Mouse (Mus musculus): ENCODE measurements around the gene Cacna1i.

The Cacna1i gene

GRCm38 (mm10) chr15:80334766-80335165 lies 47.7 kb downstream of the Cacna1i start:
- DNase-seq (ENCODE audit: low spot score) = no peak

- no peak for DNase-seq (ENCODE audit: low spot score)
These were observed 48.2 kb downstream of the Cacna1i start for GRCm38 (mm10) chr15:80335196-80335595.

- DNase-seq (ENCODE audit: low spot score) = peak; percentile 36
These were observed 53.3 kb downstream of the Cacna1i start for GRCm38 (mm10) chr15:80340348-80340747.

DNA sequence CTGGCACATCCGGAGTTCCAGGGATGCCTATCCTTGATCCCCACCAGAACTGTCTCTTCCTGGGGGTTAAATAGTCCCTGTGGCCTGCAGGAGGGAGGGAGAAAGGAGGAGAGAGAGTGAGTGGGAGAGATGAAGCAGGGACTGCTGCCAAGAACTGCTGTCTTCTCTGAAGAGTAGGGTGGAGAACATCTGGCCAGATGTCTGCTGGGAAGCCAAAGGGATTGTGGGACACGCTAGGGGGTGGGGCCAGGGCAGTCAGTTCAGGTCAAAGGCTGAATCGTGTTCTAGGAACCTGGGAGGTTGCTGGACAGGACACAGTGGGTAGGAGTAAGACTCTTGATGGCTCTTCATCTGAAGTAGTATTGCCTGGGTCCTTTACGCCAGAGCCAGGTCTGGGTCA lies 55.4 kb downstream of the Cacna1i start:
- no peak for DNase-seq (ENCODE audit: low spot score)

DNA sequence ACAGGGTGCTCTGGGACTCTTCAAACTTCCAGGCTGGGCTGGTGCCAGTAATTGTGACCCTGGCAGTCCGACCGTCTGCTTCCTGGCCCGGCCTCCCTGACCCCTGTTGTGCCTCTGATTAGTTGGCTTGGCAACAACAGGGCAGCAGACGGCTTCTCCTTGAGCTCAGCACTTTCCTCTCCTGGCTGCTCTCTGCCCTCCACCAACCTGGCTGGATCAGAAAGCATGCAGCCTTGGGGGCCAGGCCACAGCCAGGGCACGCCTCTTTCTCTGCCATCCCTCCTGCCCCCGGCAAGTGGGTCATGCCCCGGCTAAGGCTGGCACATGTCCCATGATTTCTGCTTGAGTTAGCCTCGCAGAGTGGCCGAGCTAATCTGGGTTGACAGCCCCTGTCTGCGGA lies 56.0 kb downstream of the Cacna1i start:
- DNase-seq (ENCODE audit: low spot score) = no peak

DNA sequence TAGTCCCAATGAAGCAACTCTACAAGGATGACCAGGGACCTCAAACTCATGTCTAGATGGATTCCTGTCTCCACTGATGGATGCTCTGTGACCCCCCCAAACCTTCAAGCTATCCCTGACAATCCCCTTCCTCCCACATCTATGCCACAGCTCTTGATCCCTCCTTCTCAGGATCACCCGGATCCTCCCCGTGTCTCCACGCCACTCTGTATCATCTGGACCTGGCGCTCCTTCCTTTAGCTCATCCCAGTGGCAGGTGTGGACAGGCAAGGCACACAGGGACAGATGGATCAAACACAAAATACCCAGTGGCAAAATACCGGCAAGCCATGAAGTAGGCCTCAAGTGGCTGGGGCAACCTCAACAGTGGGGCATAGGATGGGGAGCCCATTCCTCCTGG lies 56.7 kb downstream of the Cacna1i start:
- DNase-seq (ENCODE audit: low spot score) = no peak

DNA sequence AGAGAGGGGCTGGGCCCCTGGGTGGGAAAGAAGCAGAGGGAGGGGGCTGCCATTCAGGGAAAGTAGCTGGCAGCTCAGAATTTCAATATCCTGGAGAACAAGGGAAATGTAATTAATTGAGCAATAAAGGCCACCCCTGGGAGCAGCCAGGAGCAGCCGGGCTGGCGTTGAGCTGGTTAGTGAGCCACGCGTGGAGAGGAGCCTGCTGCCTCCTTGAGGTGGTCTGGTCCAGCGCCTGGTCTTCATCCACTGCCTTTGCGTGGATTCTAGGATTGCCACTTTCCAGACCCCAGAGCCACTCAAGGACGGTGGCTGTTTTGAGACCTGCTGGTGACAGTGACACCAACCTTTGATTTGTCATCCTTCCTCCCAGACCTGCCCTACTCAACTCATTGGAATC lies 59.5 kb downstream of the Cacna1i start:
- no peak for DNase-seq (ENCODE audit: low spot score)

DNA sequence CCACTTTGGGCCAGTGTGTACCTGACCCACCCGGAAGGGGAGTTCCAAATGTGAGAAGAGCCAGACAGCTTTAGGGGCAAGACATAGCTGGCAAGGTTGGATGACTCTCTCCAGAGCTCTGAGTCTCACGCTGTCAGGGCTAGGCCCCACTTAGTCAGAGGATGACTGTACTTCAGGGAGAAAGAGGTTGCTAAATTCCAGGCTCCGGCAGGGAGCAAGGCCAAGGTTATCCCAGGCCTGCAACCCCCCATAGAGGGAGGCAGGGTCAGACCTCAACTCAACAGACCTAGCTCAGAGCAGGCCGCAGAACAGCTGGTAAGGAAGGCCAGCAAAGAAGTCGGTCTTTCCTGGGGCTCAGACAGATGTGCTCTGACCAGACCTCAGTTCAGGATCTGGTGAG lies 63.4 kb downstream of the Cacna1i start:
- no peak for DNase-seq (ENCODE audit: low spot score)

DNA sequence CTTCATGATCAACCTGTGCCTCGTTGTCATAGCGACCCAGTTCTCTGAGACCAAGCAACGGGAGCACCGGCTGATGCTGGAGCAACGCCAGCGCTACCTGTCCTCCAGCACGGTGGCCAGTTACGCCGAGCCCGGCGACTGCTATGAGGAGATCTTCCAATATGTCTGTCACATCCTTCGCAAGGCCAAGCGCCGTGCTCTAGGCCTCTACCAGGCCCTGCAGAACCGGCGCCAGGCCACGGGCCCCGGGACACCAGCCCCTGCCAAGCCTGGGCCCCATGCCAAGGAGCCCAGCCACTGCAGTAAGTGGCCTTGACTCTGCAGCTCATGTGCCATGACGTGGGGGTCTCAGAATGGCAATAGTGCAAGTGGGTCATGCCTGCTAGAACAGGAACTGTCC lies 71.8 kb downstream of the Cacna1i start:
- DNase-seq (ENCODE audit: low spot score) = no peak

DNA sequence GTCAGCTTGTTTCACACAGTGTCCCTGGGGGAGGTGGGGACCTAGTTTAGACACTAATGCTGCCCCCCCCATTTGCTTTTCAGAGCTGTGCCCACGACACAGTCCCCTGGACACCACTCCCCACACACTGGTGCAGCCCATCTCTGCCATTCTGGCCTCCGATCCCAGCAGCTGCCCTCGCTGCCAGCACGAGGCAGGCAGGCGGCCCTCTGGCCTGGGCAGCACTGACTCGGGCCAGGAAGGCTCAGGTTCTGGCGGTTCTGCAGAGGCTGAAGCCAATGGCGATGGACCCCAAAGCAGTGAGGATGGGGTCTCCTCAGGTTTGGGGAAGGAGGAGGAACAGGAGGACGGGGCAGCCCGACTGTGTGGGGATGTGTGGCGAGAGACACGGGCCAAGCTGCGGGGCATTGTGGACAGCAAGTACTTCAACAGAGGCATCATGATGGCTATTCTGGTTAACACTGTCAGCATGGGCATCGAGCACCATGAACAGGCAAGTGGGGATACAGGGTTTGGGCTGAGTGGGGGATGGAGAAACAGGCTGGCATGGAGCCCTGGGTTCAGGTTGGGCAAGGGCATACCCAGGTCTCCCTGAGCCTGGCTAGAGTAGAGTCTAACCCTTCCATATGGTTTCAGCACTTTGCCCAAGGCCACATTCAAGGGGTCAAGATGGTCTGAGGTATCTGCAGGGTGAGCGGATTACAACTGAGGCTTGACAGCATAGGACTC lies 74.9 kb downstream of the Cacna1i start:
- no peak for DNase-seq (ENCODE audit: low spot score)

DNA sequence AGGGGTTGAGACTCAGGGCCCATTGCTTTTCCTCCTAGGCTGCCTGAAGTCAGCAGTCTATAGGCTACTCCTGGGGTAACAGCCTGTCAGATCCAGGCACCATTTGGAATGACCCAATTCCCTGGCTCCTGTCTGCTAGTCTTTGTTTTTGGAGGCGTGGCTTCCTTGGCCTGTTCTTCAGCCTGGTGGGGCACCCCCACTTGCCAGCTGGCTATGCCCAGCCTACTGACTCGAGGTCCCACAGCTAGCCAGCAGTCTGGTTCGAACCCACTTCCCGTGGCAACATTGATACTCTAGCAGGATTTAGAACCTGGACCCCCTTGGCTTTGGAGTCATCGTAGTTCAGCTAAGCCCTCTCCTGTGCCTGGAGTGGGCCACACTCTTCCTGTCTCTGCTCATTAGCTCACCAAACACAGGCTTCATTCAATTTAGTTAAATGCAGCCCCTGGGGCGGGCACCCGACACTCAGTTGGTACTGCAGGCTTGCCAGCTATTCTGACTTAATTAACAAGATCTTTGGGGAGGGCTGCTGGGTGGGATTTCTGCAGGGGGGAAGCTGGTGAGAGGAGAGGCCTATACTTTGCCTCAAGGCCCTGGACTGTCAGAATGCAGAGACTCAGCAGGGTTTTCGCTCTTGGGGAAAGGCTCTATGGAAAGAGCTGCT lies 75.6 kb downstream of the Cacna1i start:
- DNase-seq (ENCODE audit: low spot score) = no peak

GRCm38 (mm10) chr15:80363821-80364715 lies 77.0 kb downstream of the Cacna1i start:
- DNase-seq (ENCODE audit: low spot score) = no peak

GRCm38 (mm10) chr15:80366899-80367298 lies 79.9 kb downstream of the Cacna1i start:
- no peak for DNase-seq (ENCODE audit: low spot score)

DNA sequence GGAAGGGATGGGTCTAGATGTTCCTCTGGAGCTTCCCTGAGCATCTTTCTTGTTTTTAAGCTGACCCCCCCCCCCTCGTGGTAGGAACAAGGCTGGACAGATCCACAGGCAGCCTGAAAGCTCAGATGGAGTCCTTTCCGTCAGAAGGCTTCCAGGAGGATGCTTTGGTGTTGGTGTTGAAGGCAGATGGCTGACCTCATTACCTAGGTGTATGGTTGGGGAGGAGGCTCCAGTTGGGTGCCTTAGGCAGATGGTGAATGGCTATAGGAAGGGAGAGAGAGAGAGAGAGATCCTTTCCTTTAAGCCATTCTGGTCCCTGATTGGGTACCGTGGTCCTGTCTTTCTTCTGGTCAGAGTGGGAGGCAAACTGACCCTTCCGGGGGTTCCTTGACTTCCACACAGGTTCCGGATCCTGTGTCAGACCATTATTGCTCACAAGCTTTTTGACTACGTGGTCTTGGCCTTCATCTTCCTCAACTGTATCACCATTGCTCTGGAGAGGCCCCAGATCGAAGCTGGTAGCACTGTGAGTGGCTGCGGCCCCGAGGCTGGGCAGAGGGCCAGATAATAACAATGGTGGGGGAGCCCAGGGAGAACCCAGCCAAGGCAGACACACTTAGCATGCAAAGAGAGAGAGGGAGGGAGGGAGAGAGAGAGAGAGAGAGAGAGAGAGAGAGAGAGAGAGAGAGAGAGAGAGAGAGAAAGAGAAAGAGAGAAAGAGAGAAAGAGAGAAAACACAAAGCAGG lies 86.4 kb downstream of the Cacna1i start:
- no peak for DNase-seq (ENCODE audit: low spot score)

DNA sequence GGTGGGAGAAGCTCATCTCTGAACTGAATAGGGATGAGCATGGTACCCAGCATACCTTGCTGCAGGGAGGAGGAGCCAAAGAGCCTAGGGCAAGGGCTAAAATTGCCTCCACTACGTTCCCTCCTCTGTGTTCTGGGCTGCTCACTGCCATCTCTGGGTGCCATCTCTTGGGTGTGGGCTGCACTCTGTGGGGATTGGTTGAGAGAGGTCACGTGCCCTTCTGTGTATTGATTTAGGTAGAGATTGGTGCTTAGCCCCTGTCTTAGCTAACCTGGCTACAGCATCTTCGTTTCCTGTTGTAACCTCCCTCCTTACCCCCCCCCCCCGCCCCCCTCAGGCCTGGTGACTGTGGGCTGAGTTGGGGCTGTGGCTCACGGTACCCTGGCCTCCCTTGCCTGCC lies 87.8 kb downstream of the Cacna1i start:
- DNase-seq (ENCODE audit: low spot score) = no peak

DNA sequence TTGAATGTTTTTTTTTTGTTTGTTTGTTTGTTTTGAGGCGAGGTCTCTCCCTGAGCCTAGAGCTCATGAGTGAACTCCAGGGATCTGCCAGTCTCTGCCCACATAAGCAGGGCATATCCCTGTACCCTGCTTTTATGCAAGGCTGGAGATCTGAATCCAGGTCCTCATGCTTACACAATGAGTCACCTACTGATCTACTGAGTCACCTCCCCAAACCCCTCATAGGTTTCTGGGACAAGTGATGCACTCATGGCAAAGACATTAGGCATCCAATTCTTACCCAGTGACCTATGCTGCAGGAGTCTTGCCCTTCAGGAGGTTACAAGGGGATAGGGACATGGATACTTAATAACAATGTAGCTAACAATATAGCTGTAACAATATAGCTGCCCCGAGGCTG lies 100.1 kb downstream of the Cacna1i start:
- no peak for DNase-seq (ENCODE audit: low spot score)

GRCm38 (mm10) chr15:80391791-80392190 lies 104.8 kb downstream of the Cacna1i start:
- DNase-seq (ENCODE audit: low spot score) = no peak

- no peak for DNase-seq (ENCODE audit: low spot score)
These were observed 108.0 kb downstream of the Cacna1i start for GRCm38 (mm10) chr15:80395035-80395434.

DNA sequence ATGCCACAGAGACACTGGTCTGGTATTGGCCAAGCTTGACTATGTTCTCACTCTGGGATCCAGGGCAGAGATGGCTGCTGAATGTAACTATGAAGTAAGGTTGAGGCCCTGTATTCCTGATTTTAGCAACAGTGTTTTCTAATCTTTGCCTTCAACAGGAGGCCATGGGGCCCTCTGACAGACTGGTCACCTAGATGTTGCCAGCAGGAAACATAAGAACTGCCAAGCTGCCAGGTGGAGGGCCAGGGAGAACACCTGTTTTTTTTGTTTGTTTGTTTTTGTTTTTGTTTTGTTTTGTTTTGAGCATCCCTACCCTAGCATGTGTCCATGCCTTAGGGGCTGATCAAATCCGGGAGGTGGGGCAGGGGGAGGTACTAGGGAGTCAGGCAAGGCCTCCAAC lies 112.4 kb downstream of the Cacna1i start:
- DNase-seq (ENCODE audit: low spot score) = no peak

- DNase-seq (ENCODE audit: low spot score) = no peak
These were observed 114.4 kb downstream of the Cacna1i start for GRCm38 (mm10) chr15:80401387-80401898.

- DNase-seq (ENCODE audit: low spot score) = no peak
These were observed 114.9 kb downstream of the Cacna1i start for GRCm38 (mm10) chr15:80401980-80402379.

DNA sequence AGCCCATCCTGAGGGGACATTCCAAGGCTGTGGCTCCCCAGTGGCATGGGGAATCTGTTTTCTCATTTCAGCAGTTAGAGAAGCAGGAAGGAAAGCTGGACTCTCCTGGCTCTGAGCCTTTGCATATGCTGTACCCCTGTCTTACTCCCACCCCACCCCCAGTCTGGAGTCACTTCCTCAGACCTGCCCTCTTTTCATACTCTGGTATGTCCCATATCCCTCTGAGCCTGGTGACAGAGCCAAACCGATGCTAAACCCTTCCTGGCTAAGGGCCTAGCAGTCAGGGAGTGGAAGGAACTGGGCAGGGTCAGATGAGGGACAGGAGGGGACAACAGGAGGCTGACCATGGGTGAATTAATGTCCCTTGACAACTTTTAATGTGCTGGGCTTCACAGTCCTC lies 120.8 kb downstream of the Cacna1i start:
- no peak for DNase-seq (ENCODE audit: low spot score)

Measured in ovary, postnatal 14 days (tissue).